Mouse (Mus musculus): ENCODE results near the gene Mycbpap. TPM values are rescaled to one million over a fixed set of nuclear protein-coding genes. Genes with fewer than 3 reads are reported as not detected.

Mycbpap gene
- total and polyA plus RNA-seq, 3 experiments = 0.12 to 0.17 TPM; not detected in 1

- Histone ChIP-seq H3K4me1 (ENCODE audit: control insufficient read depth in 1 of 2, insufficient read depth in 2 of 2, low read length in 2 of 2) (no peaks in the 10 kb centered on the region), H3K36me3 (ENCODE audit: control insufficient read depth in 1 of 2, insufficient read depth in 2 of 2, low read length in 2 of 2) (no peaks in the 10 kb centered on the region), H3K27ac (ENCODE audit: control insufficient read depth, low read depth, low read length) (no peak overlapping the region), H3K9ac (ENCODE audit: control insufficient read depth, low read depth, low read length, poor library complexity, severe bottlenecking) (no peak overlapping the region), H3K27me3 (ENCODE audit: control insufficient read depth in 1 of 2, insufficient read depth in 2 of 2, low read length in 2 of 2) (peaks cover 4 to 14% of the 10 kb centered on the region in 2 experiments; a peak in 3 of 4 replicates), H3K79me2 (ENCODE audit: control insufficient read depth, insufficient read depth, low read length, poor library complexity) (no peaks in the 10 kb centered on the region), H3K4me3 (ENCODE audit: control insufficient read depth in 1 of 2, insufficient read depth in 1 of 2, low read depth in 2 of 2, low read length in 2 of 2) (no peak overlapping the region), H3K9me3 (replicated peaks; ENCODE audit: insufficient read depth, low read length) (no peaks in the 10 kb centered on the region)
- TF ChIP-seq MAZ (IDR thresholded peaks at IDR 0.05; ENCODE audit: low read depth, low read length) = no peak
- TF ChIP-seq BHLHE40 (IDR thresholded peaks at IDR 0.05; ENCODE audit: borderline replicate concordance, low read depth, low read length) = no peak
- DNase-seq (ENCODE audit: low read depth, low spot score) = no peak
Measured at GRCm38 (mm10) chr11:94483436-94483835, 38.1 kb downstream of the Mycbpap start.

- no peaks in the 10 kb centered on the region for H3K79me2 ChIP-seq (ENCODE audit: control insufficient read depth, insufficient read depth, low read length, poor library complexity)
- TF ChIP-seq TCF12 (IDR thresholded peaks at IDR 0.05; ENCODE audit: low read depth, low read length) = no peak
- no peak for TF ChIP-seq EP300 (IDR thresholded peaks at IDR 0.05; ENCODE audit: low read depth in 1 of 2, low read length in 2 of 2)
- TF ChIP-seq POLR2AphosphoS2 (IDR thresholded peaks at IDR 0.05; ENCODE audit: low read length) = no peak
- no peak for TF ChIP-seq RAD21 (IDR thresholded peaks at IDR 0.05; ENCODE audit: low read depth, low read length)
- TF ChIP-seq TAL1 (IDR thresholded peaks at IDR 0.05; ENCODE audit: low read length) = no peak
- TF ChIP-seq ELF1 (IDR thresholded peaks at IDR 0.05; ENCODE audit: low read depth, low read length) = no peak
- no peak for TF ChIP-seq ZC3H11A (IDR thresholded peaks at IDR 0.05; ENCODE audit: low read depth, low read length)
- no peak for TF ChIP-seq KAT2A (conservative IDR thresholded peaks at IDR 0.05; ENCODE audit: low read depth, low read length)
- TF ChIP-seq NELFE (IDR thresholded peaks at IDR 0.05; ENCODE audit: low read depth, low read length) = no peak
- no peak for TF ChIP-seq POLR2A (IDR thresholded peaks at IDR 0.05; ENCODE audit: control insufficient read depth in 1 of 2, insufficient read depth in 1 of 2, low read depth in 1 of 2, low read length in 2 of 2, poor library complexity in 1 of 2)
- no peak for TF ChIP-seq RCOR1 (IDR thresholded peaks at IDR 0.05; ENCODE audit: low read depth, low read length)
Measured at GRCm38 (mm10) chr11:94482738-94483137, 38.8 kb downstream of the Mycbpap start.

GRCm38 (mm10) chr11:94481963-94482362, 39.6 kb downstream of the Mycbpap start:
- Histone ChIP-seq H3K9me3 (replicated peaks; ENCODE audit: insufficient read depth, low read length) (no peaks in the 10 kb centered on the region), H3K4me3 (ENCODE audit: control insufficient read depth in 1 of 2, insufficient read depth in 1 of 2, low read depth in 2 of 2, low read length in 2 of 2) (no peak overlapping the region), H3K36me3 (ENCODE audit: control insufficient read depth in 1 of 2, insufficient read depth in 2 of 2, low read length in 2 of 2) (no peaks in the 10 kb centered on the region), H3K9ac (ENCODE audit: control insufficient read depth, low read depth, low read length, poor library complexity, severe bottlenecking) (no peak overlapping the region), H3K27me3 (ENCODE audit: control insufficient read depth in 1 of 2, insufficient read depth in 2 of 2, low read length in 2 of 2) (peaks cover 6 to 22% of the 10 kb centered on the region in 2 experiments; a peak in 3 of 4 replicates), H3K79me2 (ENCODE audit: control insufficient read depth, insufficient read depth, low read length, poor library complexity) (no peaks in the 10 kb centered on the region), H3K4me1 (ENCODE audit: control insufficient read depth in 1 of 2, insufficient read depth in 2 of 2, low read length in 2 of 2) (no peaks in the 10 kb centered on the region), H3K27ac (ENCODE audit: control insufficient read depth, low read depth, low read length) (no peak overlapping the region)
- no peak for DNase-seq (ENCODE audit: low read depth, low spot score)
- TF ChIP-seq EP300 (IDR thresholded peaks at IDR 0.05; ENCODE audit: low read depth in 1 of 2, low read length in 2 of 2) (no peak), MAFK (IDR thresholded peaks at IDR 0.05; ENCODE audit: borderline replicate concordance, low read depth, low read length) (no peak), MYB (IDR thresholded peaks at IDR 0.05; ENCODE audit: low read depth, low read length) (no peak), UBTF (IDR thresholded peaks at IDR 0.05; ENCODE audit: borderline replicate concordance, insufficient read depth, low read depth, low read length) (no peak), NELFE (IDR thresholded peaks at IDR 0.05; ENCODE audit: low read depth, low read length) (no peak), GABPA (IDR thresholded peaks at IDR 0.05; ENCODE audit: low read depth, low read length) (no peak), ELF1 (IDR thresholded peaks at IDR 0.05; ENCODE audit: low read depth, low read length) (no peak), SMC3 (IDR thresholded peaks at IDR 0.05; ENCODE audit: low read depth, low read length) (no peak), TAL1 (IDR thresholded peaks at IDR 0.05; ENCODE audit: low read length) (no peak), MXI1 (IDR thresholded peaks at IDR 0.05; ENCODE audit: low read depth, low read length) (no peak), POLR2AphosphoS5 (IDR thresholded peaks at IDR 0.05; ENCODE audit: borderline replicate concordance, low read depth, low read length) (no peak), CHD2 (IDR thresholded peaks at IDR 0.05; ENCODE audit: low read length) (no peak), KAT2A (conservative IDR thresholded peaks at IDR 0.05; ENCODE audit: low read depth, low read length) (no peak), USF1 (IDR thresholded peaks at IDR 0.05; ENCODE audit: low read depth, low read length) (no peak), ZMIZ1 (IDR thresholded peaks at IDR 0.05; ENCODE audit: low read depth, low read length) (no peak), BHLHE40 (IDR thresholded peaks at IDR 0.05; ENCODE audit: borderline replicate concordance, low read depth, low read length) (no peak), MEF2A (IDR thresholded peaks at IDR 0.05; ENCODE audit: extremely low read depth, insufficient replicate concordance, low read depth, low read length, poor library complexity, severe bottlenecking) (no peak), E2F4 (IDR thresholded peaks at IDR 0.05; ENCODE audit: borderline replicate concordance, low read depth, low read length) (no peak), RCOR1 (IDR thresholded peaks at IDR 0.05; ENCODE audit: low read depth, low read length) (no peak)

More at GRCm38 (mm10) chr11:94482738-94483137, 38.8 kb downstream of the Mycbpap start:
- Histone ChIP-seq H3K4me3 (ENCODE audit: control insufficient read depth in 1 of 2, insufficient read depth in 1 of 2, low read depth in 2 of 2, low read length in 2 of 2) (no peak overlapping the region), H3K36me3 (ENCODE audit: control insufficient read depth in 1 of 2, insufficient read depth in 2 of 2, low read length in 2 of 2) (no peaks in the 10 kb centered on the region), H3K27me3 (ENCODE audit: control insufficient read depth in 1 of 2, insufficient read depth in 2 of 2, low read length in 2 of 2) (peaks cover 6 to 16% of the 10 kb centered on the region in 2 experiments; a peak in 3 of 4 replicates), H3K9ac (ENCODE audit: control insufficient read depth, low read depth, low read length, poor library complexity, severe bottlenecking) (no peak overlapping the region), H3K4me1 (ENCODE audit: control insufficient read depth in 1 of 2, insufficient read depth in 2 of 2, low read length in 2 of 2) (no peaks in the 10 kb centered on the region), H3K27ac (ENCODE audit: control insufficient read depth, low read depth, low read length) (no peak overlapping the region), H3K9me3 (replicated peaks; ENCODE audit: insufficient read depth, low read length) (no peaks in the 10 kb centered on the region)
- no peak for DNase-seq (ENCODE audit: low read depth, low spot score)
